Mouse (Mus musculus) heart, postnatal 0 days (tissue): ENCODE measurements around the gene Dop1a.

Experiments used
- CTCF ChIP-seq: IDR thresholded peaks from 2 replicates; pipeline ENCODE4 v1.5.1; 2016; ENCODE audit warnings: antibody characterized with exemption, control low read depth, low read depth
- EP300 ChIP-seq: IDR thresholded peaks from 2 replicates; pipeline ENCODE4 v1.6.1; 2016; ENCODE audit warnings: antibody characterized with exemption, low read depth

GRCm38 (mm10) chr9:86442248-86442647 is 24.7 kb upstream of the Dop1a start:
- TF ChIP-seq CTCF (no peak), EP300 (no peak)
